Mouse (Mus musculus): Measurements from ENCODE around the gene Gm20795. TPM values are rescaled to one million over a fixed set of nuclear protein-coding genes. Genes with fewer than 3 reads are reported as not detected.
"Not testable (repeated sequence)": the region's sequence is repeated elsewhere in the genome, so short reads cannot be mapped to it uniquely, and the experiment has no call there.

The Gm20795 gene
- total RNA-seq (2021): not detected

GRCm38 (mm10) chrY:40804614-40805013 is at the start of gene Gm20795:
TSS of gene Gm20795 (plus strand) at chrY:40804914.
- DNase-seq; intact Hi-C loops (cut with DNase I): not testable (repeated sequence)

- intact Hi-C loops (cut with DNase I); DNase-seq: not testable (repeated sequence)
These were observed 29.0 kb upstream of the Gm20795 start, which contains the start of gene Gm21797 for GRCm38 (mm10) chrY:40775665-40776064. TSS of gene Gm21797 (minus strand) at chrY:40775765.

Other genes starting within 250 kb of the Gm20795 start
- gene Gm21852, start 152.9 kb upstream of the Gm20795 start, total RNA-seq (2021): not detected
- not detected for gene Gm21797, start 29.1 kb upstream of the Gm20795 start, total RNA-seq (2021)